Mouse (Mus musculus) midbrain, embryonic 15.5 days (tissue): ENCODE results near the gene Dnah7c. TPM values are rescaled to one million over a fixed set of nuclear protein-coding genes. Genes with fewer than 3 reads are reported as not detected.
"Not testable (repeated sequence)": the region's sequence is repeated elsewhere in the genome, so short reads cannot be mapped to it uniquely, and the experiment has no call there.

Experiments
- ATAC-seq: fragments of 200-750 bp; cut with Nextera tagmentation; replicated peaks from 2 replicates; pipeline ENCODE4 v1.8.0; 2017; ENCODE audit warnings: moderate TSS enrichment
- H3K27ac ChIP-seq: fragments of 300-500 bp; sonication (generic); 2 replicates; pipeline ENCODE4 v1.5.1; 2015; ENCODE audit warnings: mild to moderate bottlenecking, inconsistent platforms
- H3K27me3 ChIP-seq: fragments of 300-500 bp; sonication (generic); replicated peaks from 2 replicates; pipeline ENCODE4 v1.6.1; 2015; ENCODE audit warnings: inconsistent platforms
- H3K36me3 ChIP-seq: fragments of 300-500 bp; sonication (generic); replicated peaks from 2 replicates; pipeline ENCODE4 v1.6.1; 2015; ENCODE audit warnings: inconsistent platforms
- H3K4me1 ChIP-seq: fragments of 300-500 bp; sonication (generic); 2 replicates; pipeline ENCODE4 v1.6.1; 2015; ENCODE audit warnings: inconsistent platforms
- H3K4me2 ChIP-seq: fragments of 300-500 bp; sonication (generic); 2 replicates; pipeline ENCODE4 v1.6.1; 2015; ENCODE audit warnings: inconsistent platforms, mild to moderate bottlenecking, moderate library complexity
- H3K4me3 ChIP-seq: fragments of 300-500 bp; sonication (generic); 2 replicates; pipeline ENCODE4 v1.5.1; 2015; ENCODE audit warnings: mild to moderate bottlenecking, inconsistent platforms
- H3K9ac ChIP-seq: fragments of 300-500 bp; sonication (generic); 2 replicates; pipeline ENCODE4 v1.6.1; 2015; ENCODE audit warnings: mild to moderate bottlenecking, inconsistent platforms
- H3K9me3 ChIP-seq: fragments of 300-500 bp; sonication (generic); 2 replicates; pipeline ENCODE4 v1.6.1; 2016; ENCODE audit warnings: inconsistent platforms
- WGBS: fragments of 180-500 bp; shearing (Covaris S2); methylation state at CpG from one replicate; pipeline ENCODE4 v1.1.7; 2015; ENCODE audit warnings: mixed read lengths; 5-methylcytosine and 5-hydroxymethylcytosine counted together
- polyA plus RNA-seq: library from polyadenylated mRNA; unstranded; fragments of >200 nt; fragmentation: Nextera tagmentation; extraction: Ambion mirVana; gene quantifications from 2 replicates; pipeline ENCODE4 v1.2.1, GENCODE M21; 2015

Gene Dnah7c
- polyA plus RNA-seq, 1 experiment from 2014 or later = 0.22 TPM

DNA sequence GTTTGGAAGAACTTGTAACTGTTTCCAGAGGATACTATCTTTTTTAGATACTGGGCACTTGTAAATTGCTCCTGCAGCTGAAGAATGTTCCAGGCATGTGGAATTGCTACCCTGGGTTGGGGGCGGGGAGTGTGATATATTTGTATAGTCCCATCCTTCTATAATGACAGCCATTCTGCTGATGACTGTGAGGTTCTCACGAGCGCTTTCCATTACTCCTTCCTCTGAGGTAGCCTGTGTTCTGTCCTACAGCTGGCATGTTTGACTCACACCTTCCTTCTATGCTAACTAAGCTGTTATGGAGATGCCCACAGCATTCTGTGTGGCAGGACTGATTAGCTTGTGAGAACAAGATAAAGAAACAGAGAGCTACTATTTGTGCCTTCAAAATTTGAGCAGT, 339.2 kb downstream of the Dnah7c start:
- H3K9me3 ChIP-seq, H3K36me3 ChIP-seq, H3K4me1 ChIP-seq, H3K4me2 ChIP-seq, ATAC-seq, H3K9ac ChIP-seq, H3K4me3 ChIP-seq, H3K27me3 ChIP-seq, H3K27ac ChIP-seq: not testable (repeated sequence)
- 88% methylated on average over 3 of the region's 3 CpGs for WGBS

- not testable (repeated sequence) for H3K9ac ChIP-seq, H3K4me2 ChIP-seq, H3K36me3 ChIP-seq, H3K27me3 ChIP-seq, H3K4me3 ChIP-seq, H3K9me3 ChIP-seq, H3K27ac ChIP-seq, H3K4me1 ChIP-seq, ATAC-seq
Measured at GRCm38 (mm10) chr1:46769318-46769717, 343.9 kb downstream of the Dnah7c start.

DNA sequence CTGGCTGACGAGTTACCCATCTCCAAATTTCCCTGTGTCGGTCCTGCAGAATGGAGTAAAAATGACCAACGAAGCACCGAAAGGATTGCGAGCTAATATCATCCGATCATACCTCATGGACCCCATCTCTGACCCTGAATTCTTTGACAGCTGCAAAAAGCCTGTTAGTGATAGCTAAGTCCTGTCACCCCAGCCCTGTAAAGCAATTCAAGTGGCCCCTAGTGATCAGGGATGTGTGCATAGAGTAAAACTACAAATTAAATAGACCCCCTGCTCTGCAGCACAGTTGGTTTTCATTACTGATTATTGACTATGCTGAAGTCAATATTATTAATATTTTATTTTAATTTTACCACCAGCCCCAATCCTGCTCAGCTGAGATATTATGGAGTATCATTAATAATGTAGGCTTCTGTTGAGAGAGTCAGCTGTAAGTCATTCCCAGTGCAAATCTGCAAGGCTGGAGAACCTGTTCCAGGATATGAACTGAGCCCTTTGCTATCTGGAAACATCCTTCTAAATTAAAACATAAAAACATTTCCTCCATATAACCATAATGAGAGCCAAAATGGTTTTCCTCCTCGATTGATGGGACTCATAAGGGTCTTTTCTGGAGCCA, 344.8 kb downstream of the Dnah7c start:
- not testable (repeated sequence) for ATAC-seq, H3K4me1 ChIP-seq, H3K27me3 ChIP-seq, H3K4me3 ChIP-seq, H3K36me3 ChIP-seq, H3K9me3 ChIP-seq, H3K27ac ChIP-seq, H3K9ac ChIP-seq, H3K4me2 ChIP-seq
- 88% methylated on average over 7 of the region's 7 CpGs for WGBS

GRCm38 (mm10) chr1:46782227-46782626, 356.8 kb downstream of the Dnah7c start:
- H3K27ac ChIP-seq, ATAC-seq, H3K9me3 ChIP-seq, H3K4me3 ChIP-seq, H3K4me1 ChIP-seq, H3K9ac ChIP-seq, H3K36me3 ChIP-seq, H3K4me2 ChIP-seq, H3K27me3 ChIP-seq: not testable (repeated sequence)
- WGBS = 85% methylated on average over 4 of the region's 4 CpGs

- Histone ChIP-seq H3K4me2 (no peak overlapping the region), H3K27me3 (no peaks in the 10 kb centered on the region), H3K9ac (no peak overlapping the region), H3K9me3 (no peaks in the 10 kb centered on the region), H3K4me1 (no peaks in the 10 kb centered on the region), H3K36me3 (no peaks in the 10 kb centered on the region), H3K27ac (no peak overlapping the region), H3K4me3 (no peak overlapping the region)
- WGBS = 90% methylated on average over 1 of the region's 1 CpGs
- 0 out of 2 replicates have a peak, but pooled peaks have one; percentile 37 for ATAC-seq
Measured at GRCm38 (mm10) chr1:46805074-46805473, 379.7 kb downstream of the Dnah7c start.

GRCm38 (mm10) chr1:46808630-46809029, 383.2 kb downstream of the Dnah7c start:
- not testable (repeated sequence) for H3K4me1 ChIP-seq, H3K9me3 ChIP-seq, ATAC-seq, H3K4me2 ChIP-seq, H3K27me3 ChIP-seq, H3K27ac ChIP-seq, H3K4me3 ChIP-seq, H3K9ac ChIP-seq, H3K36me3 ChIP-seq
- WGBS = 91% methylated on average over 4 of the region's 4 CpGs

DNA sequence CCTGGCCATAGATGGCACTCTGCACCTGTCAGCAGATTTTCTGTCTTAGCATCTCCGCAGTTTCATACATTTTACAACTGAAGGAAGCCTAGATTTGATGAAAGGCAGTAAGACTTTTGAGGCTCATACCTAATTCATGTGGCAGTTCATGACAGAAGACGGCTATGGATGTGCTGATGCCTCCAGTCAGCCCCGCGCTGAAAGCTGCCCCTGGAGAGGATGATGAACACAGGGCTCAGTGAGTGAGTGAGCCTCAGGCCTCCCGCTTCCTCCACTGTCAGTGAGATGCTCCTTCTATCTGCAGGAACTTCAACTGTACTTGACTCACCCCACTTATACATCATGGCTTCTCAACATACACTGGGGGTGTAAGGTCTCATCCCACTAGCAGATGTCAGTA, 392.5 kb downstream of the Dnah7c start:
- Histone ChIP-seq H3K27ac (no peak overlapping the region), H3K27me3 (no peaks in the 10 kb centered on the region), H3K4me3 (no peak overlapping the region), H3K4me1 (no peaks in the 10 kb centered on the region), H3K4me2 (no peak overlapping the region), H3K36me3 (peaks cover 22% of the 10 kb centered on the region; the same call in 1 of the 2 replicates), H3K9ac (no peak overlapping the region), H3K9me3 (no peaks in the 10 kb centered on the region)
- peak; percentile 62; the same call in 1 of the 2 replicates for ATAC-seq
- WGBS = 90% methylated on average over 5 of the region's 5 CpGs

- H3K4me2 ChIP-seq = no peak overlapping the region
- no peak overlapping the region for H3K27ac ChIP-seq
- peaks cover 18% of the 10 kb centered on the region; the same call in 1 of the 2 replicates for H3K36me3 ChIP-seq
- H3K27me3 ChIP-seq = no peaks in the 10 kb centered on the region
- 89% methylated on average over 4 of the region's 4 CpGs for WGBS
- no peaks in the 10 kb centered on the region for H3K4me1 ChIP-seq
- H3K4me3 ChIP-seq = no peak overlapping the region
- no peaks in the 10 kb centered on the region for H3K9me3 ChIP-seq
- ATAC-seq = no peak
- H3K9ac ChIP-seq = no peak overlapping the region
Measured at GRCm38 (mm10) chr1:46822256-46822972, 397.0 kb downstream of the Dnah7c start.

DNA sequence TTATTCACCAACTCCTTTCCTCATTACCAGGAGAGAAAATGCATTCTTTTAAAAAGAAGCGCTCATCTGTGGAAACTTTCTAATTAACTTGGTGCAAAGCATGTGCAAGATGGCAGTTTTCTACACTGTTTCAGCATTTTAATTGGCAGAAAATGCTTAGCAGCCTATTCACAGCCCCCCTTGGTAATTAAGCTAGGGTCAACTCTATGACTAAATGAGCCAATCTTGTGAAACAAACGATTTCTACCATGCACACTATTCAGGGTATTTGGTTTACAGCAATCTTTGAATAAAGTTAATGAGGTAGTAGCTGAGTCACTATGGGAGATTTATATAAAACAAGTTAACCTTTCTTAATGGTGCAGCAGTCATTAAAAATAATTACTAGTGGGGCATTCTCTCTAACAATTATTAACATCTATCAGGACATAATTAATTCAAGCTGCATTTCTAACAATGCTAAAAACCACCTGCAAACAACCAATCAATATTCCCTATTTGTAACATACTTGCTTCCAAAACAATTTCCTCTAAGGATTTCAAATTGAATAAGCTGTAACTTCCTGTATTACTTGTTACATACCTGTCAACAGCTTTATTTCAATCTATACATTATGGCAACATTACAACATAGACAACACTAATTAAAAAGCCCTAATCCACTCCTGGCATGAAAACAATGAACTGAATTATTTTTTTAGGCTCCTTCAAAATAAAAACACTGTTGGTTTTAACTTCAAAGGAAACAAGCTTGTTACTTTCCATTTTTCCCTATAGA, 404.9 kb downstream of the Dnah7c start:
- Histone ChIP-seq H3K27ac (no peak overlapping the region), H3K27me3 (no peaks in the 10 kb centered on the region), H3K36me3 (no peaks in the 10 kb centered on the region; the same call in 1 of the 2 replicates), H3K9ac (no peak overlapping the region), H3K4me3 (no peak overlapping the region), H3K4me2 (no peak overlapping the region), H3K4me1 (no peaks in the 10 kb centered on the region), H3K9me3 (no peaks in the 10 kb centered on the region)
- peak; percentile 71; the same call in 1 of the 2 replicates for ATAC-seq
- 45% methylated on average over 2 of the region's 2 CpGs for WGBS

- H3K27ac ChIP-seq = no peak overlapping the region
- H3K9me3 ChIP-seq = no peaks in the 10 kb centered on the region
- H3K4me2 ChIP-seq = no peak overlapping the region
- H3K4me1 ChIP-seq = no peaks in the 10 kb centered on the region
- H3K27me3 ChIP-seq = no peaks in the 10 kb centered on the region
- H3K9ac ChIP-seq = no peak overlapping the region
- ATAC-seq = no peak
- 93% methylated on average over 5 of the region's 5 CpGs for WGBS
- no peaks in the 10 kb centered on the region; the same call in 1 of the 2 replicates for H3K36me3 ChIP-seq
- no peak overlapping the region for H3K4me3 ChIP-seq
Measured at GRCm38 (mm10) chr1:46831927-46832326, 406.5 kb downstream of the Dnah7c start.

GRCm38 (mm10) chr1:46843406-46843805, 418.0 kb downstream of the Dnah7c start:
- H3K9me3 ChIP-seq = no peaks in the 10 kb centered on the region
- ATAC-seq = no peak
- 62% methylated on average over 4 of the region's 4 CpGs for WGBS

DNA sequence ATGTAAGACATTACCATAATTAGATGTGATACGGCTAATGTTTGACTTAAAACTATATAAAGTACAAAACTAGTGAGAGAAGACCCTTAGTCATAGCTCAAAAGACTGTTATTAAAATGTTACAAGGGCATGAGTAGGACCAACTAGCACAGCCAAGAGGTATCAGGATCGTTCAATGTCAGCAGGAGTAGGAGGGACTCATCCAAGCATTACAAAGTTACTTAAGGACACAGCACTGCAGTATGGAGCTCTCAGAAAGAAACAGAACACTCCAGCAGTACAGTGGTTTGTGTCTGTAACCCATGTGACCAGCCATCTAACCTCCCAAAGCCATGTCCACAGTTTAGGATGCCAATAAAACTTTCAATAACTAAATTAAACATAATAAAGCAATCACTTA, 418.9 kb downstream of the Dnah7c start:
- no peaks in the 10 kb centered on the region for H3K36me3 ChIP-seq
- H3K9me3 ChIP-seq = no peaks in the 10 kb centered on the region
- no peak overlapping the region for H3K4me2 ChIP-seq
- no peak overlapping the region for H3K4me3 ChIP-seq
- no peak overlapping the region for H3K27ac ChIP-seq
- ATAC-seq = no peak
- peaks cover 6% of the 10 kb centered on the region; the same call in 1 of the 2 replicates for H3K4me1 ChIP-seq
- WGBS = 75% methylated on average over 2 of the region's 2 CpGs
- H3K27me3 ChIP-seq = no peaks in the 10 kb centered on the region
- H3K9ac ChIP-seq = no peak overlapping the region

More at GRCm38 (mm10) chr1:46843406-46843805, 418.0 kb downstream of the Dnah7c start:
- no peak overlapping the region for H3K27ac ChIP-seq
- H3K27me3 ChIP-seq = no peaks in the 10 kb centered on the region
- no peak overlapping the region for H3K4me3 ChIP-seq
- H3K4me2 ChIP-seq = no peak overlapping the region
- no peaks in the 10 kb centered on the region for H3K36me3 ChIP-seq
- H3K9ac ChIP-seq = no peak overlapping the region
- H3K4me1 ChIP-seq = peaks cover 6% of the 10 kb centered on the region; the same call in 1 of the 2 replicates
